Mouse (Mus musculus) intestine, embryonic 16.5 days (tissue): ENCODE measurements around the gene Scyl2. TPM values are rescaled to one million over a fixed set of nuclear protein-coding genes. Genes with fewer than 3 reads are reported as not detected.
A peak's percentile ranks its signal among the peaks of the same experiment; 100 is the strongest.

Source experiments
- ATAC-seq: fragments of 200-750 bp; cut with Nextera tagmentation; 2 replicates; pipeline ENCODE4 v1.8.0; 2017; ENCODE audit warnings: moderate TSS enrichment, moderate library complexity
- H3K27ac ChIP-seq: fragments of 300-500 bp; sonication (generic); 2 replicates; pipeline ENCODE4 v1.5.1; 2014; ENCODE audit warnings: mild to moderate bottlenecking, low read length
- H3K27me3 ChIP-seq: fragments of 300-500 bp; sonication (generic); replicated peaks from 2 replicates; pipeline ENCODE4 v1.6.1; 2014; ENCODE audit warnings: low read length, control low read depth, mixed read lengths; ENCODE audit not compliant: control insufficient read depth, insufficient read depth
- H3K36me3 ChIP-seq: fragments of 300-500 bp; sonication (generic); 2 replicates; pipeline ENCODE4 v1.6.1; 2014; ENCODE audit warnings: low read length, control low read depth; ENCODE audit not compliant: control insufficient read depth, insufficient read depth
- H3K4me1 ChIP-seq: fragments of 300-500 bp; sonication (generic); 2 replicates; pipeline ENCODE4 v1.6.1; 2014; ENCODE audit warnings: low read length, control low read depth, mixed read lengths; ENCODE audit not compliant: control insufficient read depth, insufficient read depth
- H3K4me2 ChIP-seq: fragments of 300-500 bp; sonication (generic); 2 replicates; pipeline ENCODE4 v1.6.1; 2014; ENCODE audit warnings: low read depth, low read length, control low read depth
- H3K4me3 ChIP-seq: fragments of 300-500 bp; sonication (generic); 2 replicates; pipeline ENCODE4 v1.5.1; 2014; ENCODE audit warnings: mild to moderate bottlenecking, low read length
- H3K9ac ChIP-seq: fragments of 300-500 bp; sonication (generic); 2 replicates; pipeline ENCODE4 v1.6.1; 2014; ENCODE audit warnings: low read depth, low read length
- H3K9me3 ChIP-seq: fragments of 300-500 bp; sonication (generic); 2 replicates; pipeline ENCODE4 v1.6.1; 2016; ENCODE audit warnings: low read length, control low read depth; ENCODE audit not compliant: control insufficient read depth
- WGBS: fragments of 180-500 bp; shearing (Covaris S2); extraction: QIAGEN DNeasy Blood & Tissue Kit; methylation state at CpG from one replicate; pipeline ENCODE4 v1.1.7; 2014; 5-methylcytosine and 5-hydroxymethylcytosine counted together
- polyA plus RNA-seq: library from polyadenylated mRNA; unstranded; fragments of >200 nt; fragmentation: Nextera tagmentation; extraction: Ambion mirVana; gene quantifications from 2 replicates; pipeline ENCODE4 v1.2.1, GENCODE M21; 2015

The Scyl2 gene
- polyA plus RNA-seq, 1 experiment from 2014 or later = 5.3 TPM

DNA sequence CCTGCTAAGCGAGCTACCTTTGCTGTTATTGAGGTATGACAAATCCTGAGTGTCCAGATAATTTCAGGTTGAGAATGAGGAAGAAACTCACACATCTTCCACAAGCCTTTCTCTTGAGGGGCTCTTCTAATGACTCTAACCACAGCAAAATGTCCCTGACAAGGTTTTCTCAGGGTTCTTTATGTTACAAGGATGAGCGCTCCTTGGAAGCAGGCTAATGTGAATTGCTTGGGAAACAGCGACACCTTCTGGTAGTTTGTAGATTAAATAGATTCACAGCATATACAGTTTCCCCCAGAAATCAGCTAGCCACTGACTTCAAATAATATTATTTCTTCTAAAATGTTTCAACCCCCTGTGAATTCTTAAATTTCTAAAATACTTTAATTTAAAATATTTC, 56.0 kb downstream of the Scyl2 start:
- 32% methylated on average over 3 of the region's 3 CpGs for WGBS
- no peak overlapping the region for H3K4me3 ChIP-seq
- H3K4me1 ChIP-seq = no peaks in the 10 kb centered on the region
- H3K9ac ChIP-seq = no peak overlapping the region
- no peaks in the 10 kb centered on the region for H3K27me3 ChIP-seq
- ATAC-seq = peak; percentile 70
- no peak overlapping the region for H3K27ac ChIP-seq
- no peak overlapping the region for H3K4me2 ChIP-seq
- no peaks in the 10 kb centered on the region for H3K36me3 ChIP-seq
- no peaks in the 10 kb centered on the region for H3K9me3 ChIP-seq

DNA sequence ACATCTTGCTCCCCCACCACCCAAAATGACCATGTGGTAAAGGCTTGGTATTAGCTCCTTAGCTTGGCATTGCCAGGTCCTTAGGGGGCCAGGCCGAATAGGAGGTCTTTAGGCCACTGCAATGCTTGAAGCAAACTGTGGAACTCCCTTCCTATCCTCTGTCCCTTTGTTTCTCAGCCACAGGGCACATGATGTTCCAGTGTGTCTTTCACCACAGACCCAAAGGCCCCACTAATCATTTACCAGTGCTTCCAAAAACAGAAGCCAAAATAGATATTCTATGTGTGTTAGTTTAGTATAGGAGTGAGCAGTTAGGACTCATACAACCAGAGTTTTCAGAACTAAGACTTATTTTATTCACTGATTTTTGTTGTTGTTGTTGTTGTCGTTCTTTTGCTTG, 59.4 kb downstream of the Scyl2 start:
- Histone ChIP-seq H3K9ac (no peak overlapping the region), H3K4me1 (no peaks in the 10 kb centered on the region), H3K27ac (no peak overlapping the region), H3K4me2 (no peak overlapping the region), H3K36me3 (no peaks in the 10 kb centered on the region), H3K9me3 (no peaks in the 10 kb centered on the region), H3K27me3 (no peaks in the 10 kb centered on the region), H3K4me3 (no peak overlapping the region)
- no peak for ATAC-seq
- WGBS = 88% methylated on average over 2 of the region's 2 CpGs

DNA sequence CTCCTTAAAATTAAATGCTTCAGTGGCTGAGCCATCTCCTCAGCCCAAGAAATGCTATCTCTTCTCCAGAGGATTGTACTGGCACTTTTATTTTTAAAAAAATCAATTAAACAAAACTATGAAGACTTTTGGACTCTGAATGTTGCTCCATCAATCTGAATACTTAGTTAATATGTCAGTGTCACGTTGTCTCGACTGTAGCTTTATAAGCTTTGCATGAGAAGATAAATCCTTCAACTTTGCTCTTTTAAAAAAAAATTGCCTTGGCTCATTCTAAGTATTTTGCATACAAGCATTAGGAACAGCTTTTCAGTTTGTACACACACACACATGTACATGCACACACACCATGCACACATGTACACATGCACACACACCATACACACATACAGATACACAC, 61.9 kb downstream of the Scyl2 start:
- Histone ChIP-seq H3K4me2 (no peak overlapping the region), H3K4me3 (no peak overlapping the region), H3K4me1 (no peaks in the 10 kb centered on the region), H3K9ac (no peak overlapping the region), H3K36me3 (no peaks in the 10 kb centered on the region), H3K27ac (0 out of 2 replicates have a peak overlapping the region, but pooled peaks have one; percentile 18), H3K9me3 (no peaks in the 10 kb centered on the region), H3K27me3 (no peaks in the 10 kb centered on the region)
- WGBS = 57% methylated on average over 2 of the region's 2 CpGs
- peak; percentile 43; the same call in 1 of the 2 replicates for ATAC-seq

GRCm38 (mm10) chr10:89621129-89621528, 65.0 kb downstream of the Scyl2 start, which contains the start of gene Slc17a8:
Slc17a8 (minus strand) TSS chr10:89621253.
- 33% methylated on average over 7 of the region's 7 CpGs for WGBS

DNA sequence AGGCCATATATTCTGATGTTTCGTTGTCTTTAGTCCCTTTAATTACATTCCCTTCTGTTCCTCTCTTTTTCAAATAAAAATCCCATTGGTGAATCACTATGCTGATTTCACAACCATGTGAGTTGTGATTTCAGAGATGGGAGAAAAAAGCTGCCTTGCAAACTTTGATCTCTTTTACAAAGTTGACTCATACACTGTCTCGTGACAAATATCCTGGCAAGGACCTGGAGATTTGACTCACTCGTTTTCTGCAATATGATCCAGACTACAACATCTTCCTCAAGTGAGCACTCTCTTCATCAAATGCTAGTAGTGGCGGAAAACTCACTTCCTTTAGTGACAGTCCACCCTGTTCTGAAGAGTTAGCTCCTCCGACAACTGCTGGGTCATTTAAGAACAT, 86.8 kb downstream of the Scyl2 start:
- Histone ChIP-seq H3K4me2 (no peak overlapping the region), H3K36me3 (no peaks in the 10 kb centered on the region), H3K4me3 (no peak overlapping the region), H3K27me3 (no peaks in the 10 kb centered on the region), H3K27ac (no peak overlapping the region), H3K4me1 (peaks cover 2% of the 10 kb centered on the region; the same call in 1 of the 2 replicates), H3K9ac (no peak overlapping the region), H3K9me3 (no peaks in the 10 kb centered on the region)
- WGBS = 67% methylated on average over 5 of the region's 5 CpGs
- peak; percentile 36 for ATAC-seq

More at GRCm38 (mm10) chr10:89621129-89621528, 65.0 kb downstream of the Scyl2 start, which contains the start of gene Slc17a8:
- Histone ChIP-seq H3K27me3 (no peaks in the 10 kb centered on the region), H3K9me3 (no peaks in the 10 kb centered on the region), H3K9ac (no peak within 1 kb of the TSS), H3K27ac (no peak within 1 kb of the TSS), H3K4me3 (no peak within 1 kb of the TSS), H3K36me3 (no peaks in the 10 kb centered on the region), H3K4me2 (no peak within 1 kb of the TSS), H3K4me1 (no peaks in the 10 kb centered on the region)
- no peak for ATAC-seq

DNA sequence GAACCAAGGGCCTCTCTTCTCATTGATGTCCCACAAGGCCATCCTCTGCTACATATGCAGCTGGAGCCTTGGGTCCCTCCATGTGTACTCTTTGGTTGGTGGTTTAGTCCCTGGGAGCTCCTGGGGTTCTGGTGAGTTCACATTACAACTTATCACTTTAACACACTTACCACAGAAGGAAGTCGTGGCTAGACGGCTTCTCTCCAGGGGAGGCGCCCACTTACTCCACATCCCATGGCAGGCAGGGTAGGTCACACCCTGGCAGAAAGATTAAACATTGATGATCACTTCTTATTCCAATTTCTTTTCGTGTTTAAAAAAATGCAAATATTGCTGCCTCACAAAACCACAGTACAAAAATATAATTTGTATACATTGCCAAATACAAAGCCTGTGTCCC, 88.8 kb downstream of the Scyl2 start:
- no peaks in the 10 kb centered on the region for H3K9me3 ChIP-seq
- no peak overlapping the region for H3K4me3 ChIP-seq
- 66% methylated on average over 4 of the region's 4 CpGs for WGBS
- no peak overlapping the region for H3K9ac ChIP-seq
- no peaks in the 10 kb centered on the region for H3K27me3 ChIP-seq
- peaks cover 5% of the 10 kb centered on the region for H3K4me1 ChIP-seq
- no peaks in the 10 kb centered on the region for H3K36me3 ChIP-seq
- H3K27ac ChIP-seq = no peak overlapping the region
- ATAC-seq = no peak
- H3K4me2 ChIP-seq = no peak overlapping the region

DNA sequence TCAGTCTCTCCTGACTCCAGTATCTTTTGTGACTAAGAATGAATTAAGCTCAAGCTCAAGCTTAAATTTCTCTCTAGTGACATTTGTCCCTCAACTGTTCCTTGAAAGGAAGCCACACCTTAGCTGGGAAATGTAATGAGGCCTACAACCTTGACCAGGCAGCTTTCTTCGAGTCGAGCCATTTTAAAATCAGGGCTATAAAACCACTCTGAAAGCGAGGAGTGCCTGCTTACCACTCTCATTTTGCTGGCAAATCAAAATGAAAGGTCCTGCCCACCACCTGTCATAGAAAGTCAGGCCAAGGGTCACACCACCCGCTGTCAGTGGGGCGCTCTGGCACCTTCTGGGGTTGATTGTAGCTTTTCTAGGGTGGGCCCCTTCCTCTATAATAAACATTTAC, 90.2 kb downstream of the Scyl2 start:
- peak; percentile 49 for ATAC-seq
- no peaks in the 10 kb centered on the region for H3K9me3 ChIP-seq
- H3K27ac ChIP-seq = peak overlapping the region; percentile 70
- H3K27me3 ChIP-seq = no peaks in the 10 kb centered on the region
- no peak overlapping the region for H3K9ac ChIP-seq
- no peaks in the 10 kb centered on the region for H3K36me3 ChIP-seq
- H3K4me3 ChIP-seq = no peak overlapping the region
- no peak overlapping the region for H3K4me2 ChIP-seq
- H3K4me1 ChIP-seq = peaks cover 5% of the 10 kb centered on the region
- 65% methylated on average over 5 of the region's 5 CpGs for WGBS

DNA sequence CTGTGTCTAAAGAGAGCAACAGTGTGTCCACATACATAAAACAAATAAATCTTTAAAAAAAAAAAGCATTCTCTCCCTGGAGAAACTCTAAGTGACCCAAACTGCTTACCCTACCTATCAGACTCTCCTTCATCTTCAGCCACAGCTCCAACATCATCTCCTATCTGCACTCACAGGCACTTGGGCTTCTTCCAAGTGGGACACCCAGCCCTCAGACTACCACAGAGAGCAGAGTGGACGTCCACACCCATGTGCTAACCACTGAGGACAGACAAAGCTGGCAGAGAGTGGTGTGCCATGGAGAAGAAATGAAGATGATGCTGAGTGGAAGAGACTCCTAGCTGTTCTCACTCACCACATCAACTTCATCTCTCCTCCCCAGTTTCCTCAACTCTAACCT, 90.6 kb downstream of the Scyl2 start:
- Histone ChIP-seq H3K4me2 (no peak overlapping the region), H3K36me3 (no peaks in the 10 kb centered on the region), H3K9me3 (no peaks in the 10 kb centered on the region), H3K27me3 (no peaks in the 10 kb centered on the region), H3K4me3 (no peak overlapping the region), H3K9ac (no peak overlapping the region), H3K4me1 (peaks cover 5% of the 10 kb centered on the region), H3K27ac (peak overlapping the region; percentile 70)
- 60% methylated on average over 1 of the region's 1 CpGs for WGBS
- ATAC-seq = no peak

- peak; percentile 70 for ATAC-seq
- no peak overlapping the region for H3K4me3 ChIP-seq
- peaks cover 5% of the 10 kb centered on the region for H3K4me1 ChIP-seq
- H3K4me2 ChIP-seq = no peak overlapping the region
- H3K36me3 ChIP-seq = no peaks in the 10 kb centered on the region
- H3K9me3 ChIP-seq = no peaks in the 10 kb centered on the region
- no peaks in the 10 kb centered on the region for H3K27me3 ChIP-seq
- 59% methylated on average over 4 of the region's 4 CpGs for WGBS
- H3K9ac ChIP-seq = no peak overlapping the region
- peak overlapping the region; percentile 57; the same call in 1 of the 2 replicates for H3K27ac ChIP-seq
These were observed 91.8 kb downstream of the Scyl2 start for GRCm38 (mm10) chr10:89594309-89594708.

GRCm38 (mm10) chr10:89592797-89593196, 93.3 kb downstream of the Scyl2 start:
- 53% methylated on average over 4 of the region's 4 CpGs for WGBS
- no peak overlapping the region for H3K4me2 ChIP-seq
- no peak overlapping the region for H3K4me3 ChIP-seq
- H3K9me3 ChIP-seq = no peaks in the 10 kb centered on the region
- H3K27ac ChIP-seq = no peak overlapping the region
- no peak overlapping the region for H3K9ac ChIP-seq
- no peaks in the 10 kb centered on the region for H3K36me3 ChIP-seq
- no peaks in the 10 kb centered on the region for H3K27me3 ChIP-seq
- H3K4me1 ChIP-seq = peaks cover 5% of the 10 kb centered on the region
- peak; percentile 54 for ATAC-seq
